Mouse (Mus musculus) spleen, postnatal 14 days (tissue): ENCODE data around the gene Ccl2.

ENCODE experiments used
- DNase-seq, 2 experiments: peaks; one replicate each; pipeline ENCODE4 v3.0.0; 2021 to 2022; ENCODE audit warnings: low spot score in 2 of 2

Gene Ccl2

GRCm38 (mm10) chr11:82035857-82036256 is 486 bp downstream of the Ccl2 start:
- DNase-seq = no peak

- DNase-seq = no peak
Observed at GRCm38 (mm10) chr11:82038535-82038934, 3.2 kb downstream of the Ccl2 start, which contains the start of gene Gm17268. Gene Gm17268, minus strand, starts transcription at chr11:82038562.

DNA sequence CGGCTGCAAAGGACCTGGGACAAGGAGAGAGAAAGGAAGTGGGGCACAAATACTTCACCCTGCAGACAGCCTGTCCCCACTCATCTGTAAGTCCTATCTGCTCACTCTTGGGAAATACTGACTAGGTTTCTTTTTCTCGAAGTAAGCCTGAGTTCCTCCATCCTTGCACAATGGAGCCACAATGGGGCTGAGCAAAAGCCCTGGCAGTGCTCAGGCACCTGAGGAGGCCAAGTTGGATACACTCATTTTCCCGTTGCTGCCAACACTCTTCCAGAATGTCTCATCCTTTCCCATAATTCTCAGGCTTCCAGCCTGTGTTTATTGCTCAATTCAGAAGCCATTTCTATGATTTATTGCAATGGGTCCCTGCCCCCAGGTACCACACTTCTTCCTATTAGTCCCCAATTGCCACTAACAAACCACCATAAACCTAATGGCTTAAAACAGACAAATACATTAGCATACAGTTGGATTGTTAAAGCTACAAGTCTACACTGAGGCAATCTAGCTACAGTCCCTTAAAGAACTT is 3.8 kb downstream of the Ccl2 start:
- no peak for DNase-seq

DNA sequence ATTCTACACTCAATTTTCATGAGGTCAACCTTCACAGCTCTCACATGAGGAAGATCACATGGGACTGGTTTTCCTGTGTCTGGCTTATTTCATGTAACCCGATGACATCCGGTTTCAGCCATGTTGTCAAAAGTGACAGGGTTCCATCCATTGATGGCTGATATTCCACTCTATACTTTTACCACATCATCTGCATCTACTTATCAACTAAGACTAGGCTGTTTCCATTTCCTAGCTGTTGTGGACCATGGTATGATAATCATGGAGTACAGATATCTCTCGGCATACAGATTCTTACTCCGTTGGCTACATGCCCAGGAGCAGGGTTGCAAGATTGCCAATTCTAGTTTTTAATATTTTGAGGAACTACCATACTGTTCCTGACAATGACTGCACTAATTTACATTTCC is 6.3 kb downstream of the Ccl2 start:
- no peak for DNase-seq

DNA sequence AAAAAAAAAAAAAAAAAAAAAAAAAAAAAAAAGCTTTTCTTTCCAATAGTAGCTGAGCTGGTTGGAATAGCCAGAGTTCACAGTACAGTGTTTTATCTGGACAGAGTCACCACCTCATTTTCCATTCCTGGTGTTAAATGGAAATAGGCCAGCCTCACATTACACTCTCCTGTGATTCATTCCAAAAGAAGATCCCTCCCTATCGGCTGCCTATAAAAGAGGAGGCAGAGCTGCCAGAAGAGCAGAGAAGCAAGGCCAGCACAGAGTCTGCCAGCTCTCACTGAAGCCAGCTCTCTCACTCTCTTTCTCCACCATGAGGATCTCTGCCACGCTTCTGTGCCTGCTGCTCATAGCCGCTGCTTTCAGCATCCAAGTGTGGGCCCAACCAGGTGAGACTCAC is 10.1 kb downstream of the Ccl2 start, which contains the start of gene Ccl7:
Ccl7 (plus strand) TSS at position 242 of the 400 bp plus-strand sequence.
- DNase-seq = no peak

DNA sequence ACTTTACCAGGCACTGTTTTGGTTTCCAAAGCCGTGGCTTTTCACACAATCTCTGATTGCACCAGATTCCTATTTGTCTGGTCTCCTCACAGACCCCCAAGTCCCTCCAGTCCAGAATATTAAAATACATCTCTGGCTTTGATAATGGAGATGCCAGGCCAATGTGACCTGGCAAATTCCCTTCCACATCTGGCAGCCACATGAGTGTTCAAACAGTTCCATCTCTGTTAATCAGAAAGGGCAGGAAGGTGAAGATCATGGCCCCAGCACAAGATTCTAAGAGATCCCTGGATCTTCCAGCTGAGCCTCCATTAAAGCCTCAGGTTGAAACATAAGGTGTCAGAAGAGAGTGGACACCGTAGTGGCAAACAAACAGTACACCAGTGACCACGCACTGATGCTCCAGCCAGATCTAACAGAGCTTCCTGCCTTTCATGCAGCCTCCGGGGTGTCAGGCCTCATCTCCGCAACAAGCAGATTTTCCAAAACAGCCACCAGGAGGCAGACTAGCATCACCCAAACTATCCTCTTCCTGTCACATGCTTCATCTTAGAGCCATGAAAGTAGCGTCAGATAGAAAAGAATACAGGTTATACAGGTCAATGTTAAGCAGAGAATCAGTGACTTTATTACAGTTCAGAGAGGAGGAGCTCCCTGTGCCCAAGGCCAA is 12.5 kb downstream of the Ccl2 start:
- peak in 1 of 2 experiments; percentile 3 for DNase-seq

- no peak for DNase-seq
Observed at GRCm38 (mm10) chr11:82053849-82054248, 18.5 kb downstream of the Ccl2 start.

- no peak for DNase-seq
Observed at GRCm38 (mm10) chr11:82057646-82058045, 22.3 kb downstream of the Ccl2 start, which contains the start of gene Ccl11. Gene Ccl11, plus strand, starts transcription at chr11:82057823.

DNA sequence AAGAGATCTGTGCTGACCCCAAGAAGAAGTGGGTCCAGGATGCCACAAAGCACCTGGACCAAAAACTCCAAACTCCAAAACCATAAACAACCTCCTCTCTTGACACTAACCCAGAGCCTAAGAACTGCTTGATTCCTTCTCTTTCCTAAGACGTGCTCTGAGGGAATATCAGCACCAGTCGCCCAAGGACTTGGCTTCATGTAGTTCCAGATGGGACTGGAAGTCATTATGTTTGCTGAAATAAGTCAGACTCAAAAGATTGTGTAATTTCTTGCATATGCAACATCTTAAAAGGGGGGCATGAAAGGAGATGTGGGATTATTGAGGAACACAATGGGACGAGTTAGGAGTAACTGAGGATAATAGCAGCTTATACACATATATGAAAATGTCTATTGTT is 26.9 kb downstream of the Ccl2 start:
- DNase-seq = no peak

DNA sequence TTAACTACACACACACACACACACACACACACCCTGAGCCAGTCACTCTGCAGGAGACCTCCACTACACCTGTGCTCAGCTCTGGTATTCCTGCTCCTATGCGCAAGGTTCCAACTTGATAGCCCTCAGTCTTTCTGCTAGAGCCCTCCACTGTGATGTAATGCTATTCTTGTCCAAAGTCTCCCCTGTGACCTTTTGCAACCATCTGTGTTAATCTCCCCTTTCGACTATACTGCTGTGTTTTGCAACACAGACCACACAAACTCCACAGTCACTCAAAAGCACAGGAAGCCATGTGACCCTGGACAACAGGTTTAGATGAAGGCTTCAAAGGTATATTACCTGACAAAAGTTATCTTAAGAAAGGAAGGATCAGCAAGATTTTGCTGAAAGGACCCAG is 28.1 kb downstream of the Ccl2 start:
- DNase-seq = no peak

DNA sequence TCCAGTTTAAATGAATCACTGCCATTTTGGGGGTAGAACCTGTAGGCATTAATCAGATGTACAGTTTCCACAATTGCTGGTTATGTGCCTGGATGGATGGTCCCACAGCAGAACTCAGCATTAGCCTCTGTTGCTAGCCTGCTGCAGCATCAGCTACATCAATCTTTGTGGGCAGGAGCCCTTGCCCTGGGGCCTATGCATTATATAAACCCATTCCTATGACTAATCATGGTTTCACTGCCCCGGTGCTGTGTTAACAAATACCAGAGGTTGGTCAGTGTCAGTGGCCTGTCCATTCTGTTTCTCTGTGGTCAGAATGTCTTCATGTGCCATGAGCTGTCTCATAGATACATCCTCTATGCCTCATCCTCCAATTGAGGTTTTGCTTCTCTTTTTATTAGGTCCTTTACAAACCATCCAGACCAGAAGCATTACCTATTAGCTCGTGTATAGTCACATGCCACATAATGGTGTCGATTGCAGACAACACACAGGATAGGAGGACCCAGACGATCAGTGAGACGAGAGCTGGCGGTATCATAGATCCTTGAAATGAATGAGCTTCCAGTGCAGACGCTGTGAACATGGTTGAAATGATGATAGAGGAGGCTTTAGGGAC is 31.7 kb downstream of the Ccl2 start:
- DNase-seq = no peak

- no peak for DNase-seq
Observed at GRCm38 (mm10) chr11:82071076-82071475, 35.7 kb downstream of the Ccl2 start.

- DNase-seq = no peak
Observed at GRCm38 (mm10) chr11:82072374-82072773, 37.0 kb downstream of the Ccl2 start.

DNA sequence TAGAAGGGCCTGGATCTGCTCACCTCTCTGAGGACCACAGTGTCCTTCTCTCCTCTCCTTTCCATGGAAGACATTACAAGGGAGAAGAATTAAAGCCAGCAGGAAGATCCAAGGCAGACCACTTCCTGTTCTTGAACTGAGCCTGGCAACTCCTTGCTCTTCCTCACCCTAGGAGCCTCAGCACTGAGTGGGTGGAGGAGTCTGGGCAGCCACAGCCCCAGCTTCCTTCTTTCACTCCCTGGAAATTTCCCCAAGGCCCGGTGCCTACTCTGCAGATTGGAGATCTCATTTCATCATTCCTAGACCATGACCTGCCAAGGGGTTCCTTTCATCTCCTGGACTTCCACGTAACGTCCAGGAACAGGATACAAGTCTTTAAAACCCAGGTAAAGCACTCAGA is 37.6 kb downstream of the Ccl2 start:
- no peak for DNase-seq

DNA sequence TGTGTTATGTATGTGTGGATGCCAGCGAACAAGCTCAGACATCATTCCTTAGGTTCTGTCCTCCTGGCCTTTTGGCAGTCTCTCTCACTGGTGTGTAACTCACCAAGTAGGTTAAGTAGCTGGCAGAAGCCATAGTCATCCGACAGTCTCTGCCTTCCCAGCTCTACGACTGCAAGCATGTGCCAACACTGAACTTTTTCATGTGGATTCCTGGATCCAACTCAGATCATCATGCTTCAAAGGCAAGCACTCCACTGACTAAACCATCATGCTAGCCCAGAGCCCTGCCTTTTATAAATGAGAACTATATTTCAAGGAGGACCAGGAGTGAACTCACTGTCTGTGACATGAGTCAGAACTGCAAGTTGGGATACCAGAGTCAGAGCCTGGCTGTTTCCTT is 38.3 kb downstream of the Ccl2 start:
- no peak for DNase-seq

DNA sequence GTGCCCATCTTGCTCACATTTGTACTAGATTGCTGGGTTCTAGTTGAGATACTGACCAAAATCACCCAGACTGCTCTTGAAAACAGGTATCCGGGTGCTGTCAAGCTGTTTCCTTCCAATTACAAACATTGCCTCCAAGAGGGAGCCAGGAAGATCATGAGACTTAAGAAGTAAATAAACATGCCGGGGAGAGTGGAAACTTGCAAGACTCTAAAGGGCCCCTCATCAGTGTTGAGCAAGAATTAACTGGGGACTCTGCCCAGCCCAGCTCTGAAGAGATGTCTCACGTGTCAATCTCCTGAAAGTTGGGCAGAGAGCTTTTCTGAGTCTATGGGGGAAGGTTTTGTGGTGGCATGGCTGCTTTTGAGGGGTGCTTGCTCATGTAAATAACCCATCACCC is 41.7 kb downstream of the Ccl2 start:
- DNase-seq = no peak

DNA sequence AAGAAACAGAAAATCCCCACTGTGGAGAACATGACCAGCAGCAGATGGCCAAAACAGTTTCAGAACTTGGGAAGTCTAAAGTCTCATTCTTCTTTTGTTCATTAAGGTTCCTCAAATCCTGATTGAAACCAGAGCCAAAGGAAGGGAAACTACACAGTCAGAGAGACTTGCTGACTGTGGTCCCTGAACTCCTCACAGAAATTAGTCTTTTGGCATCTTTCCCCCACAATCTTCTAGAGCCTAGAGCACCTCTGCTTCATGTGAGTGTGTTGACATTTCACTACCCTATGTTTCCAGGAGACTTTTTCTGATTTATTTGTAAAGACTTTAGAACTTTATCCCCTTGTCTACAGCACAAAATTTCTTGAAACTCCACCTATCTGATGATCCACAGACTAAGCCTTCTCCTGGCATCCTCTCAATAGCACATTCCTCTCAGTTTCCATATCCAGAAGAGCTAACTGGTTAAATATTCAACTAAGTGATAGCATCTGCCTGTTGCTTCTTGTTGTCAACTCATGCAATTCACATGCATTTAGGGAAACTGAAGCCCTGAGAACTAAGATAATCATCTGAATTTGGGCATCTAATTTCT is 42.9 kb downstream of the Ccl2 start:
- no peak for DNase-seq

DNA sequence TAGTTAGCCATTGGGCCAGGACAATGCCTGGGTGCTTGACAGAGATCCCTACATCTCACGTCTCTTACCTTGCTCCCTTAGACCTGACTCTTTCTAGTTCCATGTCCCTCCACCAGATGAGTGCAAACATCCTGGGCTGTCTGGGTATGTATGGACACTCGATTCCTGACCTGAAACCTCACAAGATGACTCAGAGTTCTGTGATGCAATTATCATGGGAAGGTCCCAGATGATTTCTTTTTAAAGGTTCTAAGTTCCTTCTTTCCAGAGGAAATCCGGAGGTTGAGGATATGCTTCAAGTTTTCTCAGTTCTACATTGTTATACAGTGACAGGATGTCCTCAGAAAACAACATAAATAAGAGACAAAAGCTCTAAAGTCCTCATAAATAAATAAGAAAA is 45.5 kb downstream of the Ccl2 start:
- no peak for DNase-seq

- DNase-seq = no peak
Observed at GRCm38 (mm10) chr11:82084360-82084759, 49.0 kb downstream of the Ccl2 start.
